Mouse (Mus musculus): ENCODE measurements around the gene Gtsf2.
"Not testable (repeated sequence)": the region's sequence is repeated elsewhere in the genome, so short reads cannot be mapped to it uniquely, and the experiment has no call there.

Gene Gtsf2

GRCm38 (mm10) chr15:103448369-103448768 lies at the start of gene Gtsf2:
Gene Gtsf2 (minus strand): TSS chr15:103448469.
- no peak for DNase-seq (ENCODE audit: low spot score)

DNA sequence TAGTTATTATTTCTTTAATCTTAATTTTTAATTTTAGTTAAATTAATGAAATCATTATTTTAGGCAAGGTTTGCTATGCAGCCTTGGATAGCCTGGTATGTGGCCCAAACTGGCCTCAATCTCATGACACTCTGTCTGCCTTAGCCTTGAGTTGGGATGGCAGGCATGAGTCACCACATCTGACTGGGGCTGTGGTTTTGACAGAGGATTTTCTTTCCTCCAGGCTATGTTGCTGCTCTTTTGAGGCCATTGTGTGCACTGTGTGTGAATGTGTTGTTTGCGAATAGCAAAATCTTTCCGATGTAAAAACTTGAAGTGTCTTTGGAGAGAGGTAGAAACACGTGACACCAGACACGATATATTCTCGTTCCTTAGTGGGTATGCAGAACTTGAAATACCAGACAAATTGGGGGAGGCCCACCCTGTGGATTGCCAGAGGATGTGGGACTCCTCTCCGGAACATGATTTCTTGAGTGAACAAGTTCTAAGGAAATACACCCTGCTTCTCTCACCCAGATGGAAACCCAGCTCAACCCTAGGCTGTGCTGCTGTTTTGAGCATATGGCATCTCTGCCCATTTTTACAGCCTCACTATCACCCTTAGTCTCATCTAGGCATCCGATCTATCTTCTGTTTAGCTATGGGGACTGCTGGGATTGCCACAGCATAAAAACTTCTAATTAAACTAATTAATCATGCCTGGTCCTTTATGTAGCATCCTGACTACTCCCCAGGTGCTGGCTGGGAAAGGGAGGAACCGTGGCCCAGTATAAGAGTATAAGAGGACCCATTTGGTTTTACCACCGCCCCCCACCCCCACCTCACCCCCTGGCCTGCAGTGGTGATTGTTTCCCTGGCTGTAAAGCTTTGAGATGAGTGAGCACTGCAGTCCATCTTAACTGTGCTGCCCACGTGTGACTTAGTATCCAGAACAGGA lies 48.2 kb upstream of the Gtsf2 start:
- no peak for DNase-seq (ENCODE audit: low spot score)

GRCm38 (mm10) chr15:103488336-103488735 lies 40.1 kb upstream of the Gtsf2 start:
- no peak for DNase-seq (ENCODE audit: low spot score)

DNA sequence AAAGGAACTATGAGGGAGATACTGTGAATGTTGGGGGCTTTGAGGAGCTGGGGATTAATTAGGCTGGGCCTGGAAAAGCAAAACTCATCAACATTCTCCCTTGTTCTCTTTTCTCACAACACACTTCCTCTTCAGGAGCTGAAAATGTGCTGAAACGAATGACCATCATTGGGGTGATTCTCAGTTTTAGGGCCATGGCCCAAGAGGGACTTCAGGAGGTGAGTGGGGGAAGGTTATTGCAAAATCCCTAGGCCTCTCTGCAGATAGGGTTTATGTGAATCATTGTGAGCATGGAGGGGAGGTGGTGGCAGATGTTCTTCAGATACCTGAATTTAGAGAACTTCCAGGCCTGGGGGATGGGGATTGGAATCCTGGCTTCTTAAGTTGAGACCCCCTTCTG lies 38.4 kb upstream of the Gtsf2 start:
- DNase-seq (ENCODE audit: low spot score), result no peak

DNA sequence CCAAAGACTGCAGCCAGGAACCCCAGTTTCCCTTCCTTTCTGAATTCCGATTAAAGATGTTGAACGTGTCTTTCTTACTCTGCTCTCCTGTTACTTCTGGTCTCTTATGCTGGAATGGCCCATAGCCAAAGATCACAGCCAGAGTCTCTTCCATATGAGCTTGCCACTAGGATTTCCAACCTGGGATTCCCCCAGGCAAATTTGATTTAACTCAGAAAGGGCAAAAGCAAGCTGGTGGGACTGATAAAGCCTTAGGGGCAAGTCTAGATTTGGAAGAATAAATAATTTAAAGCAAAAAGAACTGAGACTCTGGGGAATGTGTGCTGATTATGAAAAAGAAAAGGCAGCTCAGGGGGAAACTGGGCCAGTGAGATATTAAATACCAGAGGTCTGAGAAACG lies 36.8 kb upstream of the Gtsf2 start:
- DNase-seq (ENCODE audit: low spot score), result no peak

DNA sequence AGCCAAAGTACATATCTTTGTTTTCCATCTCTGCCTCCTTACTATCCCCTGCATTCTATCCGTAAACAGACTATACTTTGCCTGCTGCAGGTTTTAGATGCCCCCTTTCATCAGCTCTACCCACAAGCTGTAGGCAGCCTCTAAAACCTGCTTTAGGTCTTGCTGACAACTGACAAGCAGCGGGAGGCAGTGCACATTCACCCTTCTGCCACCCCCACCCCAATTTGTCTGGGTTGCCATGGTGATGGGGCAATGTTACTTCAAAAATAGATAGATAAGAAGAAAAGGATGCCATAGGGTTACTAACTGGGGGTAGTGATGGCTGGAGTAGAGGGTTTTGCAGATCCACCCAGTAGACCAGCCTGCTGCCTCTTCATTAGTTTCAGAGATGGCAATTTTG lies 36.2 kb upstream of the Gtsf2 start:
- no peak for DNase-seq (ENCODE audit: low spot score)

DNA sequence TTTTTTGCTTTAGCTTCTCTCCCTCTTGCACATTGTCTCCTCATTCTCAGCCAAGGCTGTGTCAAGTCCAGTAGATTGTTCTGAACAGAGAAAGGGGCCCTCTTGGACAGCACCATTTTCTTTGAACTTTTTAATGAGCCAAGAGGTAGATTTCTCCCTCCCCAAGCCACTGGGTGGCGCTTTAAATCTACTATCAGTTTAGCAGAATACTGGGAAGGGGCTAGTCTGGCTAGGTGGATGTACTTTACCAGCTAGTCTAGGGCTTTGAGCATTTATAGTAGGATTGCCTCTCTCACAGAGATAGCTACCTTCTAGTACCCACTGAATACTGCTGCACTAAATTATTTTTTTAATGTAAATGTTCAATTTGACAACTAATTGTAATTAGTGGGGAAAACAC lies 34.2 kb upstream of the Gtsf2 start:
- no peak for DNase-seq (ENCODE audit: low spot score)

DNA sequence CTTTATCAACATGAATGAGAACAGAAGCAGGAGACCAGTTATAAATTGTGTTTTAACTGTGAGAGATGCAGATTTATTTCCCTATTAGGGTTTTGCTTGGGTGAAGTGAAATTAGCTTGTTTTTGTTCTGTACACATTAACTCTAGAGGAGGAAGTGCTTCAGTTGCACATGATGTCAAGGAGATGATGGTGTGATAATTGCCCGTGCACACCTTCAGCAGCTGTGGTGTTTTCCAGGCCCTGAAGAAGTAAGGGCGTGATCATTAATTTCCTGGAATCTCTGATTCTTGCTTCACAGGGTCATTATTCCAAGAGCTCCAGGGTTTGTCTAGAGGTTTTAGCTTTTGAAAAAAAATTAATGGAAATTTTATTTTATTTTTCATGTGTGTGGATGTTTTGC lies 31.9 kb upstream of the Gtsf2 start:
- no peak for DNase-seq (ENCODE audit: low spot score)

- no peak for DNase-seq (ENCODE audit: low spot score)
These were observed 30.9 kb upstream of the Gtsf2 start for GRCm38 (mm10) chr15:103479080-103479606.

DNA sequence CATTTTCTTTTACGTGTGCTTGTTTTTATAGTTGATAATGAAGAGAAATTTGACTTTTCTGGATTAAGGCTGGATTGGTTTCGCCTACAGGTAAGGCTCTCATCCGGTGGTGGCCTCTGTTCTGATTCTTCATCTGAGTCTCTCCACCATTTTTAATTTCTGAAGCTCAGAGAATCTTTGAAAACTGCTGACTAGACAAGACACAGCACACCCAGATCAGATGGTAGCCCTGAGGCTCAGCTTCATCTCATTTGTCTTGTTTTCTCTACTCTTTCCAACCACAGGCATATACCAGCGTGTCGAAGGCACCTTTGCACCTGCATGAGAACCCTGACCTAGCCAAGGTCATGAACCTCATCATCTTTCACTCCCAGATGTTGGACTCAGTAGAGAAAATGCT lies 25.5 kb upstream of the Gtsf2 start:
- DNase-seq (ENCODE audit: low spot score), result no peak

GRCm38 (mm10) chr15:103473182-103473581 lies 24.9 kb upstream of the Gtsf2 start:
- DNase-seq (ENCODE audit: low spot score), result no peak

GRCm38 (mm10) chr15:103472265-103472664 lies 24.0 kb upstream of the Gtsf2 start:
- DNase-seq (ENCODE audit: low spot score), result no peak

DNA sequence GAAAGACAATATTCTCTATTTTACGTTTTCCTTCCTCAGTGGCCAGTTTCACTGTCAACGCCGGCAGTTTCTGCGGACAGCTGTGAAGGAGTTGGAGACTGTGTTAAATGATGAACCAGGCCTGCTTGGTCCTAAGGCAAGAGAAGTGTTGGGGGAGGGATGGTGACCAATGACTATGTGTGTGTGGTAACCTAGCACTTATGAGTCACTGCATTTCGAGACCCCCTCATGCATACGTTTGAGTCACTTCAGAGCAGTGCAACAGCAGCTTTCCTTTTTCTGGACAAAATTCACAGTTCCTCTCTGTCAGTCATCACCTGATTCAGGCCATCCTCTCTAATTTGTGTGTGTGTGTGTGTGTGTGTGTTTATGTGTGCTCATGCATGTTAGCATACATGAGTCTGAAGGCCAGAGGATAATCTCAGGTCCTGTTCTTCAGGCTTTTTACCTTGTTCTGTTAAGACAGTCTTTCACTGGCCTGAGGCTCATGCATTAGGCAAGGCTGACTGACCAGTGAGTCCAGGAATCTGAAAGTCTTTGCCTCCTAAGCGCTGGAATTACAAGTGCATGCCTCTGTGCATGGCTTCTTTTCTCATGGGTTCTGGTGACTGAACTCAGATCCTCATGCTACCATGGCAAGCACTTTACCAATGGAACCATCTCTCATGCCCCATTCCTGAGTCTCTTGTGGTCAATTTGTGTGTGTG lies 23.4 kb upstream of the Gtsf2 start:
- no peak for DNase-seq (ENCODE audit: low spot score)

DNA sequence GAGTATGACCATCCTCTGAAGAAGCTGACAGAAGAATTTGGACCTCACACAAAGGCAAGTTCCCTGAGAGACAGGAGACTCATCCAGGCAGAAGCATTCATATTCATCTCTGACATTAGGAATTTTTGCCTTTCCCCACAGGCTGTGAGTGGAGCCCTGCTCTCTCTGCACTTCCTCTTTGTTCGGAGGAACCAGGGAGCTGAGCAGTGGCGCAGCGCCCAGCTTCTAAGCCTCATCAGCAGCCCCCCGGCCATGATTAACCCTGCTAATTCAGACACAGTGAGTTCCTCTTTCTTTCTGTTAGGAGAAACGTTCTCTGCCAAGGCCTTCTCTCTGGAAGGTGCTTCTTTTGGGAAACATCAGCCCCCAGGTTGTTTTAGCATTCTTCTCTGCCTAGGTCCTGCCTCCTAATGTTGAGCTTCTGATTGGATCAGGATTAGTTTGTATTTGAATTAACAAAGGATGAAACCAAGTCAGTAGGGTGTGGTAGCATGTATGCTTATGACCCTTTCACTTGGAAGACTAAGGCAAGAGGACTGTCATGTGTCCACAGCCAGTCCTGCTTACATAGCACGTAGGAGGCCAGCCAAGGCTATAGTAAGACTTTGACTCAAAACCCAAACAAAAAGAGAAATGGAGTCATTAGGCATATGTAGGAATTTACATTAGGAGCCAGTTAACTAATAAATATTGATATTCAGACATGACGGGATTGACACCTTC lies 14.4 kb upstream of the Gtsf2 start:
- no peak for DNase-seq (ENCODE audit: low spot score)

- no peak for DNase-seq (ENCODE audit: low spot score)
These were observed 6.2 kb upstream of the Gtsf2 start for GRCm38 (mm10) chr15:103454449-103454848.

DNA sequence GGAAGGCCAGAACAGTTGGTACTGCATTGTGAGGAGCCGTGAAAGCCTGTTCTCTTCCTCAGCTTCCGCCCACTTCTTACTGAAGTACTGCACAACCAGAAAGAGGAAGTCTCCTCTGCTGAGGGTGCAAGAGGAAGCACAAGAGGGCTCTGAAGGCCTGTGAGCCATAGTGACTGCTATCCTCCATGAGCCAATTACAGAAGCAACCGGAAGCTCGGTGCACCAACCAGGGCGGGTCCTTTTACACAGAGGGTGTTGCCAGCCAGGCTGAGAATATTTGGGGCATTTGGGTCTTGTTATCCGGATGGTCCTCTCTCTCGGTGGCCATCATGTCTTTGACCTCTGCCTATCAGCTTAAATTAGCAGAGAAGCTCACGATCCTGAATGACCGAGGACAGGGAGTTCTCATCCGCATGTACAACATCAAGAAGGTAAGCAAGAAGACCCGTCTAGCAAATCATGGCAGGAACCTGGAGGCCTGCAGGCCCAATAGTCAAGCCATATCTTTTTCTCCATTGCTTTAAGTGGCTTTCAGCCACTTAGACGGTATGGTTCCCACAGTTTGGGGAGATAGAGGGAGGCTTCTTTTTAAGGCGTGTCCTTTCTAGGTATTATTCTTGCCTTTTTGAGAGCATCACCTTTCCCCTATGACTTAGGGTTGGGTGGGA lies 5.4 kb upstream of the Gtsf2 start, which contains the start of gene Nckap1l:
Nckap1l (plus strand) TSS at position 244 of the 668 bp plus-strand sequence.
- DNase-seq (ENCODE audit: low spot score), result no peak

- not testable (repeated sequence) for DNase-seq (ENCODE audit: low spot score)
These were observed 2.3 kb downstream of the Gtsf2 start for GRCm38 (mm10) chr15:103445966-103446365.

DNA sequence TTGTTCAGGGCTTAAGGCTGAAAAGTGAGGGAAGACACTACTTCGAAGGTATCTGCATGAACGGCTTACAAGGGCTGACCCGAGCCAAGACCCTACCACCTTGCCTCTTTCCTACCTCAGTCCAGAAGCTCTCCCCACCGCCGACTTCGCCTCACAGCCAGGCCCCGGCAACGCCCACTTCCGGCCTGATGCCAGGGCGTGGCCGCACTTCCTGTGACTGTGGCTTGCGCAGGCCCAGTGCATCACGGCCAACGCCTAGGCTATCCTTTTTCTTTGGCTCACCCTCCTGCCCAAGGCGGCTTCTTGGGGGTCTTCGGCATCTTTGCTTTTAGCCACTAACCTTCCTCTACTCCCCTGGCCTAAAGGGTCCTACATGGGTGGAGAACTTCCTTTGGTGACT lies 18.0 kb downstream of the Gtsf2 start, which contains the start of gene Gtsf1:
Gtsf1 (minus strand) TSS at position 230 of the 400 bp plus-strand sequence.
- DNase-seq (ENCODE audit: low spot score), result no peak

- no peak for DNase-seq (ENCODE audit: low spot score)
These were observed 21.3 kb downstream of the Gtsf2 start for GRCm38 (mm10) chr15:103427017-103427416.

- DNase-seq (ENCODE audit: low spot score), result not testable (repeated sequence)
These were observed 42.7 kb downstream of the Gtsf2 start for GRCm38 (mm10) chr15:103405586-103405985.

- no peak for DNase-seq (ENCODE audit: low spot score)
These were observed 46.9 kb downstream of the Gtsf2 start for GRCm38 (mm10) chr15:103401361-103401760.

- DNase-seq (ENCODE audit: low spot score), result no peak
These were observed 54.7 kb downstream of the Gtsf2 start for GRCm38 (mm10) chr15:103393577-103393976.
